Mouse (Mus musculus) midbrain, embryonic 12.5 days (tissue): ENCODE data around the gene Ttyh1. TPM values are rescaled to one million over a fixed set of nuclear protein-coding genes. Genes with fewer than 3 reads are reported as not detected.

ENCODE experiments used
- ATAC-seq: fragments of 200-750 bp; cut with Nextera tagmentation; 2 replicates; pipeline ENCODE4 v1.8.0; 2017; ENCODE audit warnings: low read depth, moderate TSS enrichment, moderate library complexity; ENCODE audit not compliant: low FRiP score
- H3K27ac ChIP-seq: fragments of 300-500 bp; sonication (generic); replicated peaks from 2 replicates; pipeline ENCODE4 v1.5.1; 2016; ENCODE audit warnings: mild to moderate bottlenecking
- H3K27me3 ChIP-seq: fragments of 300-500 bp; sonication (generic); 2 replicates; pipeline ENCODE4 v1.6.1; 2016; ENCODE audit warnings: mild to moderate bottlenecking
- H3K36me3 ChIP-seq: fragments of 300-500 bp; sonication (generic); 2 replicates; pipeline ENCODE4 v1.6.1; 2016
- H3K4me1 ChIP-seq: fragments of 300-500 bp; sonication (generic); 2 replicates; pipeline ENCODE4 v1.6.1; 2016
- H3K4me2 ChIP-seq: fragments of 300-500 bp; sonication (generic); replicated peaks from 2 replicates; pipeline ENCODE4 v1.6.1; 2016; ENCODE audit warnings: mild to moderate bottlenecking, moderate library complexity
- H3K4me3 ChIP-seq: fragments of 300-500 bp; sonication (generic); 2 replicates; pipeline ENCODE4 v1.5.1; 2016; ENCODE audit warnings: mild to moderate bottlenecking
- H3K9ac ChIP-seq: fragments of 300-500 bp; sonication (generic); replicated peaks from 2 replicates; pipeline ENCODE4 v1.6.1; 2016; ENCODE audit warnings: mild to moderate bottlenecking, moderate library complexity
- H3K9me3 ChIP-seq: fragments of 300-500 bp; sonication (generic); 2 replicates; pipeline ENCODE4 v1.6.1; 2016; ENCODE audit warnings: mild to moderate bottlenecking
- WGBS: fragments of 180-500 bp; shearing (Covaris S2); methylation state at CpG from one replicate; pipeline ENCODE4 v1.1.7; 2016; 5-methylcytosine and 5-hydroxymethylcytosine counted together
- polyA plus RNA-seq: library from polyadenylated mRNA; unstranded; fragments of >200 nt; fragmentation: Nextera tagmentation; extraction: Ambion mirVana; gene quantifications from 2 replicates; pipeline ENCODE4 v1.2.1, GENCODE M21; 2016

Ttyh1 gene
- 79.8 and 87.2 TPM in 2 replicates for polyA plus RNA-seq

- Histone ChIP-seq H3K9me3 (no peaks in the 10 kb centered on the region), H3K4me1 (peaks cover 49% of the 10 kb centered on the region), H3K27ac (peak within 1 kb of the TSS; percentile 96), H3K9ac (peak within 1 kb of the TSS; percentile 80), H3K36me3 (no peaks in the 10 kb centered on the region), H3K27me3 (no peaks in the 10 kb centered on the region), H3K4me2 (peak within 1 kb of the TSS; percentile 70), H3K4me3 (peak within 1 kb of the TSS; percentile 67)
- under 1% methylated on average over 37 of the region's 37 CpGs for WGBS
- peak; percentile 5; the same call in 1 of the 2 replicates for ATAC-seq
Observed at GRCm38 (mm10) chr7:4119344-4119902, at the start of gene Ttyh1. Gene Ttyh1, plus strand, starts transcription at chr7:4119408.

- H3K9me3 ChIP-seq: no peaks in the 10 kb centered on the region
- no peak overlapping the region for H3K27ac ChIP-seq
- no peaks in the 10 kb centered on the region for H3K4me1 ChIP-seq
- H3K9ac ChIP-seq: no peak overlapping the region
- no peak overlapping the region for H3K4me2 ChIP-seq
- ATAC-seq: no peak
- no peaks in the 10 kb centered on the region for H3K36me3 ChIP-seq
- no peak overlapping the region for H3K4me3 ChIP-seq
- H3K27me3 ChIP-seq: no peaks in the 10 kb centered on the region
- 89% methylated on average over 6 of the region's 6 CpGs for WGBS
Observed at GRCm38 (mm10) chr7:4071066-4071465, 48.1 kb upstream of the Ttyh1 start.

- H3K4me3 ChIP-seq: no peak overlapping the region
- H3K9ac ChIP-seq: no peak overlapping the region
- no peak for ATAC-seq
- no peak overlapping the region for H3K27ac ChIP-seq
- no peak overlapping the region for H3K4me2 ChIP-seq
- no peaks in the 10 kb centered on the region for H3K27me3 ChIP-seq
- WGBS: 81% methylated on average over 3 of the region's 3 CpGs
- no peaks in the 10 kb centered on the region for H3K9me3 ChIP-seq
- no peaks in the 10 kb centered on the region for H3K36me3 ChIP-seq
- no peaks in the 10 kb centered on the region for H3K4me1 ChIP-seq
Observed at GRCm38 (mm10) chr7:4073144-4073543, 46.1 kb upstream of the Ttyh1 start.

GRCm38 (mm10) chr7:4079511-4079910 lies 39.7 kb upstream of the Ttyh1 start:
- ATAC-seq: no peak

GRCm38 (mm10) chr7:4080552-4080951 lies 38.7 kb upstream of the Ttyh1 start:
- no peaks in the 10 kb centered on the region for H3K9me3 ChIP-seq
- no peak for ATAC-seq
- no peak overlapping the region for H3K4me2 ChIP-seq
- H3K27me3 ChIP-seq: no peaks in the 10 kb centered on the region
- H3K9ac ChIP-seq: no peak overlapping the region
- H3K4me1 ChIP-seq: no peaks in the 10 kb centered on the region
- H3K4me3 ChIP-seq: no peak overlapping the region
- WGBS: 92% methylated on average over 4 of the region's 4 CpGs
- no peak overlapping the region for H3K27ac ChIP-seq
- no peaks in the 10 kb centered on the region for H3K36me3 ChIP-seq

More at GRCm38 (mm10) chr7:4079511-4079910, 39.7 kb upstream of the Ttyh1 start:
- no peaks in the 10 kb centered on the region for H3K9me3 ChIP-seq
- no peak overlapping the region for H3K27ac ChIP-seq
- no peak overlapping the region for H3K4me2 ChIP-seq
- H3K9ac ChIP-seq: no peak overlapping the region
- H3K36me3 ChIP-seq: no peaks in the 10 kb centered on the region
- 83% methylated on average over 7 of the region's 7 CpGs for WGBS
- H3K27me3 ChIP-seq: no peaks in the 10 kb centered on the region
- H3K4me1 ChIP-seq: no peaks in the 10 kb centered on the region
- no peak overlapping the region for H3K4me3 ChIP-seq

- Histone ChIP-seq H3K4me2 (no peak overlapping the region), H3K36me3 (no peaks in the 10 kb centered on the region), H3K27me3 (no peaks in the 10 kb centered on the region), H3K9me3 (no peaks in the 10 kb centered on the region), H3K9ac (no peak overlapping the region), H3K27ac (no peak overlapping the region), H3K4me3 (no peak overlapping the region), H3K4me1 (no peaks in the 10 kb centered on the region)
- ATAC-seq: no peak
Observed at GRCm38 (mm10) chr7:4081706-4082105, 37.5 kb upstream of the Ttyh1 start.

- H3K4me3 ChIP-seq: no peak overlapping the region
- H3K36me3 ChIP-seq: no peaks in the 10 kb centered on the region
- H3K4me1 ChIP-seq: no peaks in the 10 kb centered on the region
- 68% methylated on average over 2 of the region's 2 CpGs for WGBS
- no peaks in the 10 kb centered on the region for H3K9me3 ChIP-seq
- ATAC-seq: no peak
- no peak overlapping the region for H3K9ac ChIP-seq
- no peaks in the 10 kb centered on the region for H3K27me3 ChIP-seq
- no peak overlapping the region for H3K27ac ChIP-seq
- H3K4me2 ChIP-seq: no peak overlapping the region
Observed at GRCm38 (mm10) chr7:4082804-4083203, 36.4 kb upstream of the Ttyh1 start.

GRCm38 (mm10) chr7:4084161-4084560 lies 35.0 kb upstream of the Ttyh1 start:
- no peak overlapping the region for H3K4me3 ChIP-seq
- no peaks in the 10 kb centered on the region for H3K9me3 ChIP-seq
- H3K4me1 ChIP-seq: no peaks in the 10 kb centered on the region
- WGBS: 82% methylated on average over 6 of the region's 6 CpGs
- H3K4me2 ChIP-seq: no peak overlapping the region
- H3K36me3 ChIP-seq: no peaks in the 10 kb centered on the region
- H3K27ac ChIP-seq: no peak overlapping the region
- no peak overlapping the region for H3K9ac ChIP-seq
- ATAC-seq: no peak
- no peaks in the 10 kb centered on the region for H3K27me3 ChIP-seq

- no peaks in the 10 kb centered on the region for H3K9me3 ChIP-seq
- no peak for ATAC-seq
Observed at GRCm38 (mm10) chr7:4085562-4085961, 33.6 kb upstream of the Ttyh1 start.

GRCm38 (mm10) chr7:4087238-4087895 lies 31.8 kb upstream of the Ttyh1 start:
- Histone ChIP-seq H3K4me3 (no peak overlapping the region), H3K4me2 (no peak overlapping the region), H3K9me3 (no peaks in the 10 kb centered on the region), H3K36me3 (no peaks in the 10 kb centered on the region), H3K27ac (no peak overlapping the region), H3K4me1 (no peaks in the 10 kb centered on the region), H3K27me3 (no peaks in the 10 kb centered on the region), H3K9ac (no peak overlapping the region)
- WGBS: 80% methylated on average over 4 of the region's 4 CpGs
- ATAC-seq: no peak

More at GRCm38 (mm10) chr7:4085562-4085961, 33.6 kb upstream of the Ttyh1 start:
- Histone ChIP-seq H3K9ac (no peak overlapping the region), H3K27me3 (no peaks in the 10 kb centered on the region), H3K4me3 (no peak overlapping the region), H3K36me3 (no peaks in the 10 kb centered on the region), H3K27ac (no peak overlapping the region), H3K4me2 (no peak overlapping the region), H3K4me1 (no peaks in the 10 kb centered on the region)

- H3K9me3 ChIP-seq: no peaks in the 10 kb centered on the region
- ATAC-seq: no peak
- H3K4me2 ChIP-seq: no peak overlapping the region
- no peak overlapping the region for H3K27ac ChIP-seq
- no peaks in the 10 kb centered on the region for H3K27me3 ChIP-seq
- H3K4me1 ChIP-seq: no peaks in the 10 kb centered on the region
- no peaks in the 10 kb centered on the region for H3K36me3 ChIP-seq
- 86% methylated on average over 6 of the region's 6 CpGs for WGBS
- no peak overlapping the region for H3K4me3 ChIP-seq
- no peak overlapping the region for H3K9ac ChIP-seq
Observed at GRCm38 (mm10) chr7:4087896-4088480, 31.2 kb upstream of the Ttyh1 start.

GRCm38 (mm10) chr7:4088679-4089078 lies 30.5 kb upstream of the Ttyh1 start:
- no peak overlapping the region for H3K27ac ChIP-seq
- no peak overlapping the region for H3K9ac ChIP-seq
- H3K9me3 ChIP-seq: no peaks in the 10 kb centered on the region
- H3K36me3 ChIP-seq: no peaks in the 10 kb centered on the region
- H3K27me3 ChIP-seq: no peaks in the 10 kb centered on the region
- ATAC-seq: no peak
- WGBS: 90% methylated on average over 2 of the region's 2 CpGs
- no peak overlapping the region for H3K4me2 ChIP-seq
- no peaks in the 10 kb centered on the region for H3K4me1 ChIP-seq
- no peak overlapping the region for H3K4me3 ChIP-seq
